Mouse (Mus musculus): ENCODE data around the gene Rxrg.

DNA sequence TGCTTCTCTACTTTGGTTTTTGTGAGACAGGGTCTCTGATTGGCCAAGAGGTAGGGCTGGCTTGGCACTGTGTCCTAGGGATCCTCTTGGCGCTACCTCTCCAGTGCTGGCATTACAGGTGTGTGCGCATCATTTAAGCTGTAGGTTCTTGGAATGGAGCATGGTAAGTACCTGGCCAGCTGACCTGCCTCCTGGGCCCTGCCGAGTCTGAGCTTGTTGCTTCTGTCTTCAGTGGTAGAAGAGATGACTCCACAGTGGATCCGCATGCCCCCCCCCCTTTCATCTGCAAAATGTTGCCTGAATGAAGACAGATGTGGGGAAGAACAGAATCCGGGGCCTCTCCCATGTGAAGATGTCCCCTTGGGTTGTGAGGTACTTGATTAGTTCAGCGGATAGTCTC is 80.9 kb downstream of the Rxrg start:
- TF ChIP-seq CTCF (IDR thresholded peaks at IDR 0.05; ENCODE audit: low read depth, low read length) (no peak), POLR2A (IDR thresholded peaks at IDR 0.05; ENCODE audit: extremely low read depth, insufficient read depth, low read length) (no peak)

Measured in liver, adult 2 months (tissue).